ENCODE assay signal across 10 mouse cellular contexts in genomic region chrX:99149900-99150299, GRCm38 (mm10). TPM values are rescaled to one million over a fixed set of nuclear protein-coding genes. Genes with fewer than 3 reads are reported as not detected.
DNase-seq lines count a peak whose midpoint lies in the region; ATAC-seq lines count a peak whose summit lies in the region.
"Had no signal": no experiment of that assay in that cellular context is flagged by ENCODE, and none has a peak within 500 bp of the region (broad histone marks: within the 10 kb centered on the region; RNA-seq: fewer than 3 reads in every experiment).

No protein-coding gene starts in this region.

- 70% methylated on average over 2 of the region's 2 CpGs for WGBS in forebrain, embryonic 13.5 days
- WGBS in midbrain, embryonic 16.5 days: 66% methylated on average over 2 of the region's 2 CpGs

- H3K4me1 ChIP-seq in forebrain, embryonic 13.5 days: peaks cover 86% of the 10 kb centered on the region
- H3K4me1 ChIP-seq in midbrain, embryonic 16.5 days (ENCODE audit: control insufficient read depth, insufficient read depth, low read length): peaks cover 2% of the 10 kb centered on the region; the same call in 1 of the 2 replicates

- H3K27me3 ChIP-seq in forebrain, embryonic 13.5 days: no peaks in the 10 kb centered on the region
- H3K27me3 ChIP-seq in midbrain, embryonic 16.5 days (ENCODE audit: control insufficient read depth, insufficient read depth, low read depth, low read length): no peaks in the 10 kb centered on the region

- no peak overlapping the region for H3K9ac ChIP-seq in forebrain, embryonic 13.5 days
- no peak overlapping the region for H3K9ac ChIP-seq in midbrain, embryonic 16.5 days (ENCODE audit: low read depth, low read length)
- H3K9ac ChIP-seq: limb, embryonic 15.5 days had no signal

- H3K4me3 ChIP-seq in forebrain, embryonic 13.5 days: no peak overlapping the region
- H3K4me3 ChIP-seq in midbrain, embryonic 16.5 days (ENCODE audit: low read depth, low read length): no peak overlapping the region
- H3K4me3 ChIP-seq: limb, embryonic 15.5 days had no signal

- peak; percentile 72 for ATAC-seq in frontal cortex, adult (ENCODE audit: low TSS enrichment)
- ATAC-seq in forebrain, embryonic 13.5 days: no peak
- ATAC-seq in midbrain, embryonic 16.5 days: no peak

- H3K36me3 ChIP-seq in forebrain, embryonic 13.5 days (ENCODE audit: poor library complexity, severe bottlenecking): peaks cover 56% of the 10 kb centered on the region
- H3K36me3 ChIP-seq in midbrain, embryonic 16.5 days (ENCODE audit: control insufficient read depth, insufficient read depth, low read length): 0 out of 2 replicates have a peak, but pooled peaks cover 4% of the 10 kb centered on the region

- intact Hi-C loops in left cerebral cortex, postnatal 14 days (cut with DNase I): no loop called here

- no peaks in the 10 kb centered on the region for H3K9me3 ChIP-seq in forebrain, embryonic 13.5 days (replicated peaks)
- no peaks in the 10 kb centered on the region for H3K9me3 ChIP-seq in midbrain, embryonic 16.5 days (replicated peaks; ENCODE audit: control insufficient read depth, low read length, poor library complexity, severe bottlenecking)
- H3K9me3 ChIP-seq: limb, embryonic 15.5 days had no signal

- H3K27ac ChIP-seq in forebrain, embryonic 13.5 days: peak overlapping the region; percentile 79
- H3K27ac ChIP-seq in midbrain, embryonic 16.5 days (ENCODE audit: low read length): no peak overlapping the region
- H3K27ac ChIP-seq: limb, embryonic 15.5 days had no signal

- no peak for DNase-seq in frontal cortex, postnatal 14 days (ENCODE audit: low spot score in 2 of 2)
- DNase-seq in kidney, postnatal 14 days: peak; percentile 77
- peak; percentile 78 for DNase-seq in lung, postnatal 10 days
- no peak for DNase-seq in left cerebral cortex, postnatal 14 days (ENCODE audit: low spot score in 2 of 2)
- DNase-seq in cerebellum, postnatal 36 days: no peak
- DNase-seq: cerebellum, postnatal 14 days had no signal

- no peak overlapping the region for H3K4me2 ChIP-seq in forebrain, embryonic 13.5 days
- no peak overlapping the region for H3K4me2 ChIP-seq in midbrain, embryonic 16.5 days (ENCODE audit: low read length)
- H3K4me2 ChIP-seq: limb, embryonic 15.5 days had no signal

RNA-seq across cellular contexts. Expression of gene Efnb1, which starts 14.0 kb away (rescaled TPM):
- 67.6 and 71.9 TPM in 2 replicates for polyA plus RNA-seq in forebrain, embryonic 13.5 days (2015; fragmentation: Nextera tagmentation; extraction: Ambion mirVana)
- total RNA-seq in left cerebral cortex, postnatal 14 days (2021): 10 to 100 TPM; 11.6 to 13.8 TPM
- 15.6 and 19.6 TPM in 2 replicates for polyA plus RNA-seq in midbrain, embryonic 16.5 days (2015; fragmentation: Nextera tagmentation; extraction: Ambion mirVana)

Comparison
In these comparisons a context has a peak if more than half of its experiments do, and no peak if none do; other contexts are left out.
1. DNase-seq: peak in kidney, postnatal 14 days (single experiment) and lung, postnatal 10 days (single experiment); none in frontal cortex, postnatal 14 days (0 of 2), left cerebral cortex, postnatal 14 days (0 of 2) and cerebellum, postnatal 36 days (0 of 2).